Mouse (Mus musculus): ENCODE results near the gene Platr17. TPM values are rescaled to one million over a fixed set of nuclear protein-coding genes. Genes with fewer than 3 reads are reported as not detected.

Platr17 gene
- polyA plus RNA-seq (2012; rRNA removed): 0.43 TPM in 1 of 2 replicates, not detected in the other

DNA sequence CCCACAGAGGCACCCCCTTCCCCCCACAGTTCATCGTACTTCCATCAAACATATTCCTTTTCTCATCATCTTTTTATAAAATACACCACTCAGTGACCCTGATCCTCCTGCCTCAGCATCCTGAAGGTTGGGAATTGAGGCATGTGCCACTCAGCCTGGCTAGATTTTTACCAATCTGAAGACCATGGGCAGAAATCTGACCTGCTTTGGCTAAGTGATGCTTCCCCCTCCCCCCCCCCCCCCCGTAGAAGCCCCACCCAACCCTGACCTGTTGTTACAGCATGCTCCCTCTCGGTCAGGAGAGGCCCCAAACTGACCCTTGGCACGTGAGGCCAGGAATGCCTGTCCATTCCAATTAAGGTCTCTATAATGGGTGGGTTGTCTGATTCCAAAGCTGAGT lies at the start of gene Platr17:
Gene Platr17 (plus strand): TSS at position 301 of the 400 bp plus-strand sequence.

DNA sequence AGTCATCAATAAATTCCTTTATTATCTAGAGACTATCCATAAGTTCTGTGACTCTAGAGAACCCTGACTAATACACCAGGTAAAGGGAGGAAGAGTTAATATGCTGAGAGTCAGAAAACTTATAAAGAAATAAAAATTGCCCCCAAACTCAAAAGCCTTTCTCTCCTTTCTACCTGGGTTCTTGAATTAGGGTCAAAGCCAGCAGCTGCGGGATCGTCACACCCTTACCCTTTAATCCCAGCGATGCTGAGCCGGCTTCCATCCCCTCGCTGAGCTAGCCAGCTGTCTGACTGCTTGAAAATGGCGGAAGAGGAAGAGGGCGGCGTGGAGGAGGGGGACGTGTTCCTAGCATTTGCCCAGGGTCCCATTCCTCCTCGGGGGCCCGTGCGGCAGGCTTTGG lies 31.4 kb upstream of the Platr17 start, which contains the start of gene Gm7029:
Gene Gm7029 (plus strand): TSS at position 301 of the 400 bp plus-strand sequence.

DNA sequence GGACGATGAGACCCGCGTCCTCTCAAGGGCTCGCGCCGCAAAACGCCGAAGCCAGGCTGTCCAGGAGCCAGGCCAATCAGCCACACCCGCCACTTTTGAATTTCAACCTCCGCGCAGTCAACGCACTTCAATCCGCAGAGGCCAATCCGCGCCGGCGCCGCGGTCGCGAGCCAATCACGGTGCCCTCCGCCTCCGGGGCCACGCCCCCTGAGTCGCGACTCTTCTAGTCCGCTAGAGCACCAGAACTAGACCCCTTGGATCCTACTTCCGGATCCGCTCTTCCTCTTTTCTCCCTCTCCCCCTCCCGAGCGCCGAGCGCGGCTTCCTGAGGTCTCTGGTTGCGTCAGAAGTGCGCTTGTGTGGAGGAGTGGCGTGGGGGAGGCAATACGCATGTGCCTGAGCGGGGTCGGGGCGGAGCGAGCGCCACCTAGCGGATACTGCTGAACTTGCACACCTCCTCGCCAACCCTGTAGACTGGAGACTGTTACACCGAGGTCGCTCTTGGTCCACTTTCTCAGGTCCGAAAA lies 14.3 kb upstream of the Platr17 start, which contains the start of gene Kifc1:
Gene Kifc1 (minus strand): TSS at position 129 of the 527 bp plus-strand sequence.

DNA sequence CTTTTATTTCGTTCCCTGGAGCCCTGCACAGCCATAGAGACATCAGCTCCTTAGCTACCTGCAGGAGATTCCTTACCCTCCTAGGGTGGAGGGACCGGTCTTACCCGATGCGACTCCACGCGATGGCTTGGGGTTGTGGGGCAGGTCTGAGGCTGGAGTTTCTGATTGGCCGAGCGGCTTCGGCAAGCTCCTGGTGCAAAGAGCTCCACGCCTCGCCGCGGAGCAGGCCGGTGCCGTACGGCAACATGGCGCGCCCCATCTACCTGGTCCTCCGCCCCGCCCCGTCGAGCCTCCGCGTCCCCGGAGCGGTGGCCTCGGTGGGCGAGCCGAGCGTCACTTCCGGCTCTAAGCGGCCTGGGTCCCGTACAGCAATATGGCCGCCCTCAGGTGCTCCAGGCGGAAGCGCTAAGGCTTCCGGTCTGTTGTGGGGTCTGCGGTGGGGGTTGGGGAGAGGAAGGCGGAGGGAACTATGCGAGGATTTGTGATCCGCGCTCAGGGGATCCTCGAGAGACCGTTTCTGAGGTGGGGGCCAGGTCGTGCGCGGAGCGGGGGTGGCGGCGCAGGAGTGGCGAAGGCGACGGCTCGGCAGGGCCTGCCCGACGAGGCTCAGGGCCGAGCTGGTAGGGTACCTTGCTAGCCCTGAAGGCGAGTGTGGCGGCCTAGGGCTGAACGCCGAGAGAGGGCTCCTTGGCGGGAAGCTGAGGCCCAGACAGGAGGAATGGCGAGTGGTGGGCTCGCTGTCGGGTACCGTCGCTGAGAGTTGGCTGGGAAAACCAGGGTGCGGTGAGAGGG lies 4.3 kb downstream of the Platr17 start, which contains the start of gene Daxx:
Gene Daxx (plus strand): TSS at position 338 of the 792 bp plus-strand sequence.

DNA sequence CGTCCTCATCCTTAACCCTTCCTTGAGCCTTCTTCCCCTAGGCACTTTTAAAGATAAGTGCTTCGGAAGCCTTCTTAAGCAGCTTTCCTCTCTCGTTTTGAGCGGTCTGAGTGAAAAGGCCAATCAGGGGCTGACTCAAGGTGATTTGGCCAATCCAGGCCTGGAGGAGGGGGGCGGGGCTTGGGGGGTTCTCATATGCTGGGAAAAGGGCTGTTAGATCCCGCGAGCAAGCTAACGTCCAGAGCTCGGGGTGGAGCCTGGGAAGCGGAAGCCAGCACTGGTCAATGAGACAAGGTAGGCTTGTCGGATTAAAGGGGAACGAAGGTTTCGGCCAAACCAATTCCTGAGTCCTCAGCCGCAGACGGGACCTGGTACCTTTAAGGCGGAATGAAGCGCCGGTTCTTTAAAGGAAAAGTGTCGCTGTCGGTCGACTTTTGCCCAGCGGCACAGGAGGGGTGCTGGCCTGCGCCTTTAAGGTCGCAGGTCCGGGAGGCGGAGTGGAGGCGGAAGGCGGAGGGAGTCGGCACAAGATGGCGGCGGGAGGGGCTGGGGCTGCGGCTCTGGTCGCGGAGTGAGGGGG lies 10.8 kb downstream of the Platr17 start, which contains the start of the genes Tapbp and Zbtb22:
Gene Tapbp (plus strand): TSS at position 229 of the 580 bp plus-strand sequence.
Gene Zbtb22 (plus strand): TSS at position 234 of the 580 bp plus-strand sequence.

DNA sequence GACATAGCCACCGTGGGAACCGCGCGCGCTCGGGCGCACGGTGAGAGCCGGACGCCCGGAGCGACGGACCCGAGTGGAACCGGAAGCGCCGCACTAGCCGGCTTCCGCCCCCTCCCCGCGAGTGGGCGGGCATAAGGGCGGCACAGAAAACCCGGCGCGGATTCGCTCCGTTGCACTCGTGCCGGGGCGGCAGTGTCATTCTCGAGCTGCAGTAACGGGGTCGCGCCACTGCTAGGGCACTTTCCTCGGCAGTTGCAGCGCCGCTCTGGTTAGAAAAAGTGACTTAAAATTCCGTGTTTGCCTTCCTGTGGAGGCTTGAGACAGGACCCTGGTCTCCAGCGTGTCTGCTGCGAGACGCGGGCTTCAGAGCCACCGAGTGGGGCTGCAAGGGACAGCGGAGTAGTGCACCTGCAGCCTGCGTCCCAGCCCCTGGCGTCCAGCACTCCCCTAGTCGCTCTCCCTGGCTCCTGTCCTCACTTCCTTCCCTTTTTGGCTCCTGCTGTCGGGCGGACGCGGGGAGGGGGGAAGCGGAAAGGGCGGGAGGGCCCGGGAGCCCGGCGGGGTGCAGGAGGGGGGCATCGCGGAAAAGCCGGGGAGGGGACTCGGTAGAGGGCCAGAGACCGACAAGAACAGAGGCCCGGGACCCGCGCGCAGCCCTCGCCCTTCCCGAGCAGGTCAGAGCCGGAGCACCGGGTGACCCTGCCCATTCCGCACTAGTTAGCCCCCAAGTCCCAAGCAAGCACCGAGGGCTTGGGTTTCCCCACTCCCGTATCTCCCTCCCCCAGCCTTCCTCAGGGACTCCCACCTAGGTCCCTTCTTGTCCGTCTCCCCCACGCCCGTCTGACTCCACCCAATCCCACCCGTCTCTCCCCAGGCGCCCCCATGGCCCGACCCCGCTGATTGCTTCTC lies 24.7 kb downstream of the Platr17 start, which contains the start of gene Rgl2:
Gene Rgl2 (plus strand): TSS at position 173 of the 909 bp plus-strand sequence.

DNA sequence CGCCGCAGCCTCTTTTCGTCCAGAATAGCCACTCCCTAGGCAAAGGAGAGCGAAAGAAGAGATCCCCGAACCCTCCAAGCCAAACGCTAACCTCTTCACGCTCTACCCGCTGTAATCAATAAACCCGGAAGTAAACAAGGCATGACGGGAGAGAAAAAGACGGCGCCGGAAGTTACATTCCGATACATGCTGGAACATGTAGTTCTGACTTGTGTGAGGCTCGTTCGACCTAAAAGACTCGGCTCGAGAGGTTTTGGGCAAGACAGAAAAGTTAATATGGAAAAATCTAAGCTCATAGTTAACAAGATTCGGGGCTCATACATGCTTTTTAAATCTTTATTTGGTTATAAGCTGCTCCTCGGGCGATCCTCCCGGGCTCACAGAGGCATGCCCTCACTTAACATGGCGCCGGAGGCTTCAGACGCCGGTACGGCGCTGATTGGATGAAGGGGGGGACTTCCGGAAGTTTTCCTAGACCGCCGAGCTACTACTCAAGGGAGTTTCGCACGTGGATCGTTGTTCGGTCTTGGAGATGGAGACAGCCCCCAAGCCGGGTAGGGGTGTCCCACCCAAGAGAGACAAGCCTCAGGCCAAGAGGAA lies 35.4 kb downstream of the Platr17 start, which contains the start of the genes Pfdn6 and Wdr46:
Gene Pfdn6 (minus strand): TSS at position 138 of the 600 bp plus-strand sequence.
Gene Wdr46 (plus strand): TSS at position 455 of the 600 bp plus-strand sequence.

DNA sequence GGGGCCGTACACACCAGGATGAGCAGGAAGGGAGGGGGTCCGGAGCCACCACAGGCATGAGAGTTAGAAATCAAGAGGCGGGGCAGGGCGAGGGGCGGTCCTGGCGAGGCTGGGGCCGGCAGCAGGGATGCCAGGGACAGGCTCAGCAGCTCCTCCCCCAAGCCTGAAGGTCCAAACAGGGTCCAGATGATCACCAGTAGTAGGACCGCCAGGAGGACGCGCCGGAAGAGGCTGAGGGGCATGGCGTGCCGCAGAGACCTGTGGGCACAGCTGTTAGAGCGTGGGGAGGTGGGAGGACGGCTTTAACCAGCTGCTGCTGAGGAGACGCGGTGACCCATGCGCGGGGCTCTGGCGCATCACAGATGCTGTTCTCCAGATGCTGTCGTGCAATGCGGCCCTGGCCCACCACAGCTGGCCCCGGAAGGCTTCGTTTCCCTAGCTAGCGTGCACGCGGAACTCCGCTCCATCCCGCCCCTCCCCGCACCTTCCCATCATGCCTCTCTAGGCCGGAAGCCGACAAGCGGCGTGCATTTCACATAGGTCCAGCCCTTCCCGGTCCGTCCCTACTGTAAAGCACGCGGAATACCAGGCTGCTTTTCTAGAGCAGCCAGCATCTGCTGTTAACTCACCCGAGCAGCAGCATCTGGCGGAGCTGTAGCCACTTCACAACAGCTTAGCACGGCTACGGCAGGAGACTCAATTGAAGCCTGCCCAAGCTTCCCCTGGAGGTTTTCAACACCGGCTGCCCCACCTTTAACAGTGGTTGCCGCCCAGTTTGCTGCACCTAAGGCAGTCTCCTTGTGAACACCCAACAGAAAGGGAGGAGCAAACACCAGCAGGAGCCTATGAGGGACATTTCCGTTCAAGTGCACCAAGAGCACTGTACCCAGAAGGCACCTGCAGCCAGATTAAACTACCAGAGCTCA lies 46.3 kb downstream of the Platr17 start, which contains the start of gene B3galt4:
Gene B3galt4 (minus strand): TSS at position 468 of the 926 bp plus-strand sequence.

DNA sequence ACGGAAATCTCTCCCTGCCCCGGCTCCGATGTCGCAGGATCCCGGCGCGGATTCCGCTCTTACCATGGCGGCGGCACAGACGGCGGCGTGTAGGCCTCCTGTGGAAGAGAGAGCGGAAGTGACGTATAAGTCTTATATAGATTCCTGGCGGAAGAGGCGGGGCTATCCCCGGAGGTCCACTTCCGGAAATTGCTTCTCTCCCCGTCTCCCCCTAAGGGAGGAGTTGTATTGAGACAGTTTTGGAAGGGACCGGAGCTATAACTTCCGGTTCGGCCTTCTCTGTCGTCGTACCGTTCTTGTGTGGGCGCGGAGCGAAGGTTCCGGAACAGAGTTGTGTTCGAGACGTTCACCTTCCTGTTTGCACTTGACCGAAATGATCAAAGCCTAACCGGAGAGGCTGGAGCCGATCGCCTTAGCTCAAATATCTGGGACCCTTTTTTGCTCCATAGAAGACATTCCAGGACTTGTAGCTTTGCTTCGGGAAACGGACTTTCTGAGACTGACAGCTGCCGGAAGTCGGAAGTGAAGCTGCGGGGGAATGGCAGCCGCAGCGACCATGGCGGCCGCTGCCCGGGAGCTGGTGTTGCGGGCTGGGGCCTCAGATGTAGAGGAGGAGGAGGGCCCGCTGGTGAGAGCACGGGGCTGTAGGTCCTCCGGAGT lies 50.8 kb downstream of the Platr17 start, which contains the start of the genes Vps52 and Rps18:
Gene Vps52 (plus strand): TSS at position 258 of the 660 bp plus-strand sequence.
Gene Rps18 (minus strand): TSS at position 447 of the 660 bp plus-strand sequence.

Other genes with a start within 250 kb of the Platr17 start
- 145 and 173 TPM in 2 replicates for gene Hnrnpm, start 218.3 kb upstream of the Platr17 start, polyA plus RNA-seq (2012; rRNA removed)
- gene March2, start 186.5 kb upstream of the Platr17 start, polyA plus RNA-seq (2012; rRNA removed): 93.6 and 111 TPM in 2 replicates
- 589 and 629 TPM in 2 replicates for gene Rab11b, start 144.6 kb upstream of the Platr17 start, polyA plus RNA-seq (2012; rRNA removed)
- 133 and 185 TPM in 2 replicates for gene Angptl4, start 123.3 kb upstream of the Platr17 start, polyA plus RNA-seq (2012; rRNA removed)
- gene Kank3, start 94.6 kb upstream of the Platr17 start, polyA plus RNA-seq (2012; rRNA removed): 193 and 200 TPM in 2 replicates
- 1,023 and 1,245 TPM in 2 replicates for gene Rps28, start 80.6 kb upstream of the Platr17 start, polyA plus RNA-seq (2012; rRNA removed)
- 549 and 689 TPM in 2 replicates for gene Ndufa7, start 80.6 kb upstream of the Platr17 start, polyA plus RNA-seq (2012; rRNA removed)
- gene Cd320, start 62.0 kb upstream of the Platr17 start, polyA plus RNA-seq (2012; rRNA removed): 124 and 183 TPM in 2 replicates
- not detected in 2 replicates for gene Gm7029, start 31.3 kb upstream of the Platr17 start, polyA plus RNA-seq (2012; rRNA removed)
- gene Kifc1, start 14.5 kb upstream of the Platr17 start, polyA plus RNA-seq (2012; rRNA removed): 12.1 and 15.3 TPM in 2 replicates
- 53.9 and 59.5 TPM in 2 replicates for gene Daxx, start 4.3 kb downstream of the Platr17 start, polyA plus RNA-seq (2012; rRNA removed)
- 189 and 212 TPM in 2 replicates for gene Tapbp, start 10.8 kb downstream of the Platr17 start, polyA plus RNA-seq (2012; rRNA removed)
- gene Zbtb22, start 10.8 kb downstream of the Platr17 start, polyA plus RNA-seq (2012; rRNA removed): 105 and 109 TPM in 2 replicates
- 212 and 227 TPM in 2 replicates for gene Rgl2, start 24.4 kb downstream of the Platr17 start, polyA plus RNA-seq (2012; rRNA removed)
- 18.3 and 18.5 TPM in 2 replicates for gene Pfdn6, start 35.2 kb downstream of the Platr17 start, polyA plus RNA-seq (2012; rRNA removed)
- 26.7 and 33.0 TPM in 2 replicates for gene Wdr46, start 35.5 kb downstream of the Platr17 start, polyA plus RNA-seq (2012; rRNA removed)
- gene B3galt4, start 46.4 kb downstream of the Platr17 start, polyA plus RNA-seq (2012; rRNA removed): 13.9 and 15.3 TPM in 2 replicates
- 65.4 and 80.8 TPM in 2 replicates for gene Vps52, start 50.7 kb downstream of the Platr17 start, polyA plus RNA-seq (2012; rRNA removed)
- gene Rps18, start 50.9 kb downstream of the Platr17 start, polyA plus RNA-seq (2012; rRNA removed): 733 and 1,224 TPM in 2 replicates
- 968 and 1,399 TPM in 2 replicates for gene H2-K1, start 95.2 kb downstream of the Platr17 start, polyA plus RNA-seq (2012; rRNA removed)
- 133 and 190 TPM in 2 replicates for gene Ring1, start 119.5 kb downstream of the Platr17 start, polyA plus RNA-seq (2012; rRNA removed)
- 161 and 192 TPM in 2 replicates for gene H2-Ke6, start 122.9 kb downstream of the Platr17 start, polyA plus RNA-seq (2012; rRNA removed)
- gene Slc39a7, start 126.5 kb downstream of the Platr17 start, polyA plus RNA-seq (2012; rRNA removed): 301 and 303 TPM in 2 replicates
- 85.3 and 124 TPM in 2 replicates for gene Rxrb, start 126.7 kb downstream of the Platr17 start, polyA plus RNA-seq (2012; rRNA removed)
- 1.5 and 2.2 TPM in 2 replicates for gene Col11a2, start 134.3 kb downstream of the Platr17 start, polyA plus RNA-seq (2012; rRNA removed)
- 4.3 and 5.2 TPM in 2 replicates for gene H2-Oa, start 187.2 kb downstream of the Platr17 start, polyA plus RNA-seq (2012; rRNA removed)
- 27.4 and 34.5 TPM in 2 replicates for gene H2-DMa, start 214.4 kb downstream of the Platr17 start, polyA plus RNA-seq (2012; rRNA removed)
- gene Brd2, start 217.5 kb downstream of the Platr17 start, polyA plus RNA-seq (2012; rRNA removed): 98.9 and 139 TPM in 2 replicates
- gene H2-DMb2, start 238.2 kb downstream of the Platr17 start, polyA plus RNA-seq (2012; rRNA removed): 4.9 and 5.2 TPM in 2 replicates
- gene H2-DMb1, start 247.9 kb downstream of the Platr17 start, polyA plus RNA-seq (2012; rRNA removed): 37.1 and 46.2 TPM in 2 replicates

Measured in ovary, adult 2 months (tissue).